Mouse (Mus musculus) stomach, embryonic 14.5 days (tissue): ENCODE data around the gene Phf1. TPM values are rescaled to one million over a fixed set of nuclear protein-coding genes. Genes with fewer than 3 reads are reported as not detected.

Source experiments
- ATAC-seq: fragments of 200-750 bp; cut with Nextera tagmentation; 2 replicates; pipeline ENCODE4 v1.8.0; 2017; ENCODE audit warnings: low read depth, moderate TSS enrichment; ENCODE audit not compliant: insufficient number of reproducible peaks, insufficient read depth, low FRiP score
- H3K27ac ChIP-seq: fragments of 300-500 bp; sonication (generic); 2 replicates; pipeline ENCODE4 v1.5.1; 2014; ENCODE audit warnings: mild to moderate bottlenecking, low read length, moderate library complexity, mixed read lengths
- H3K27me3 ChIP-seq: fragments of 300-500 bp; sonication (generic); 2 replicates; pipeline ENCODE4 v1.6.1; 2014; ENCODE audit warnings: low read length, control low read depth, mixed read lengths; ENCODE audit not compliant: control insufficient read depth, insufficient read depth
- H3K36me3 ChIP-seq: fragments of 300-500 bp; sonication (generic); 2 replicates; pipeline ENCODE4 v1.6.1; 2014; ENCODE audit warnings: mild to moderate bottlenecking, control low read depth, low read length, moderate library complexity, mixed read lengths; ENCODE audit not compliant: control insufficient read depth, insufficient read depth
- H3K4me1 ChIP-seq: fragments of 300-500 bp; sonication (generic); 2 replicates; pipeline ENCODE4 v1.6.1; 2014; ENCODE audit warnings: low read length, control low read depth, mixed read lengths; ENCODE audit not compliant: control insufficient read depth, insufficient read depth
- H3K4me2 ChIP-seq: fragments of 300-500 bp; sonication (generic); replicated peaks from 2 replicates; pipeline ENCODE4 v1.6.1; 2014; ENCODE audit warnings: low read depth, low read length, control low read depth
- H3K4me3 ChIP-seq: fragments of 300-500 bp; sonication (generic); 2 replicates; pipeline ENCODE4 v1.5.1; 2014; ENCODE audit warnings: low read depth, low read length, control low read depth
- H3K9ac ChIP-seq: fragments of 300-500 bp; sonication (generic); replicated peaks from 2 replicates; pipeline ENCODE4 v1.6.1; 2014; ENCODE audit warnings: low read depth, mild to moderate bottlenecking, control low read depth, low read length, moderate library complexity, mixed read lengths
- H3K9me3 ChIP-seq: fragments of 300-500 bp; sonication (generic); 2 replicates; pipeline ENCODE4 v1.6.1; 2016; ENCODE audit warnings: low read depth, low read length, control low read depth; ENCODE audit not compliant: control insufficient read depth
- WGBS: fragments of 180-500 bp; shearing (Covaris S2); extraction: QIAGEN DNeasy Blood & Tissue Kit; methylation state at CpG from one replicate; pipeline ENCODE4 v1.1.7; 2014; 5-methylcytosine and 5-hydroxymethylcytosine counted together
- microRNA-seq: library from miRNA; unstranded; fragments of <30 nt; microRNA quantifications from one replicate; pipeline ENCODE4, GENCODE M21; 2016
- polyA plus RNA-seq: library from polyadenylated mRNA; unstranded; fragments of >200 nt; fragmentation: Nextera tagmentation; extraction: Ambion mirVana; gene quantifications from 2 replicates; pipeline ENCODE4 v1.2.1, GENCODE M21; 2014

Gene Phf1
- polyA plus RNA-seq, 1 experiment from 2014 or later: 8.9 TPM

- Histone ChIP-seq H3K9ac (no peak overlapping the region), H3K4me3 (no peak overlapping the region), H3K4me2 (no peak overlapping the region), H3K27ac (no peak overlapping the region), H3K36me3 (peaks cover under 1% of the 10 kb centered on the region; the same call in 1 of the 2 replicates), H3K9me3 (no peaks in the 10 kb centered on the region), H3K4me1 (no peaks in the 10 kb centered on the region), H3K27me3 (no peaks in the 10 kb centered on the region)
- no peak for ATAC-seq
- WGBS: 69% methylated on average over 4 of the region's 4 CpGs
Observed at GRCm38 (mm10) chr17:26983382-26983781, 50.5 kb downstream of the Phf1 start.

GRCm38 (mm10) chr17:26985503-26986179 lies 52.8 kb downstream of the Phf1 start:
- no peaks in the 10 kb centered on the region for H3K36me3 ChIP-seq
- WGBS: 69% methylated on average over 10 of the region's 10 CpGs
- H3K4me1 ChIP-seq: no peaks in the 10 kb centered on the region
- no peak overlapping the region for H3K4me2 ChIP-seq
- H3K27me3 ChIP-seq: no peaks in the 10 kb centered on the region
- no peak overlapping the region for H3K4me3 ChIP-seq
- ATAC-seq: no peak
- no peaks in the 10 kb centered on the region for H3K9me3 ChIP-seq
- H3K9ac ChIP-seq: no peak overlapping the region
- no peak overlapping the region for H3K27ac ChIP-seq

Small RNA genes within 50 kb of the gene (microRNA-seq; reads per million reads assigned to microRNA genes)
- not detected for gene Gm27775
- gene Mir3083: 0.78 reads per million
- gene Mir6968: not detected

Other genes starting within 250 kb of the Phf1 start
- gene Crebrf, start 217.4 kb upstream of the Phf1 start, polyA plus RNA-seq: 9.0 and 11.7 TPM in 2 replicates
- gene Bnip1, start 152.0 kb upstream of the Phf1 start, polyA plus RNA-seq: 49.8 and 53.6 TPM in 2 replicates
- gene Nkx2-5, start 88.0 kb upstream of the Phf1 start, polyA plus RNA-seq: 6.4 and 8.1 TPM in 2 replicates
- gene Kifc5b, start 16.0 kb upstream of the Phf1 start, polyA plus RNA-seq: 7.1 and 8.2 TPM in 2 replicates
- gene Cuta, start 6.5 kb downstream of the Phf1 start, polyA plus RNA-seq: 152 and 161 TPM in 2 replicates
- gene Syngap1, start 8.2 kb downstream of the Phf1 start, polyA plus RNA-seq: 3.0 and 3.3 TPM in 2 replicates
- 9.8 and 10.5 TPM in 2 replicates for gene Zbtb9, start 40.1 kb downstream of the Phf1 start, polyA plus RNA-seq
- gene Bak1, start 96.0 kb downstream of the Phf1 start, polyA plus RNA-seq: 8.6 and 10.4 TPM in 2 replicates
- 11.5 and 13.3 TPM in 2 replicates for gene Itpr3, start 124.3 kb downstream of the Phf1 start, polyA plus RNA-seq
- gene Uqcc2, start 200.9 kb downstream of the Phf1 start, polyA plus RNA-seq: 296 and 362 TPM in 2 replicates
- gene Ip6k3, start 234.7 kb downstream of the Phf1 start, polyA plus RNA-seq: 0.13 TPM in 1 of 2 replicates, not detected in the other